Mouse (Mus musculus) intestine, postnatal 0 days (tissue): ENCODE data around the gene Ube2r2. TPM values are rescaled to one million over a fixed set of nuclear protein-coding genes. Genes with fewer than 3 reads are reported as not detected.

Experiments used
- ATAC-seq: fragments of 200-750 bp; cut with Nextera tagmentation; 2 replicates; pipeline ENCODE4 v1.8.0; 2017; ENCODE audit warnings: mild to moderate bottlenecking, moderate TSS enrichment, moderate library complexity
- H3K27ac ChIP-seq: fragments of 300-500 bp; sonication (generic); 2 replicates; pipeline ENCODE4 v1.5.1; 2014; ENCODE audit warnings: mild to moderate bottlenecking, low read depth, low read length, moderate library complexity
- H3K27me3 ChIP-seq: fragments of 300-500 bp; sonication (generic); replicated peaks from 2 replicates; pipeline ENCODE4 v1.6.1; 2014; ENCODE audit warnings: low read length, mixed read lengths; ENCODE audit not compliant: control insufficient read depth, insufficient read depth
- H3K36me3 ChIP-seq: fragments of 300-500 bp; sonication (generic); 2 replicates; pipeline ENCODE4 v1.6.1; 2014; ENCODE audit warnings: mild to moderate bottlenecking, moderate library complexity; ENCODE audit not compliant: control insufficient read depth, insufficient read depth
- H3K4me1 ChIP-seq: fragments of 300-500 bp; sonication (generic); replicated peaks from 2 replicates; pipeline ENCODE4 v1.6.1; 2014; ENCODE audit warnings: antibody characterized with exemption, low read length, mixed read lengths; ENCODE audit not compliant: control insufficient read depth, insufficient read depth
- H3K4me2 ChIP-seq: fragments of 300-500 bp; sonication (generic); replicated peaks from 2 replicates; pipeline ENCODE4 v1.6.1; 2014; ENCODE audit warnings: low read depth, mild to moderate bottlenecking, moderate library complexity
- H3K4me3 ChIP-seq: fragments of 300-500 bp; sonication (generic); 2 replicates; pipeline ENCODE4 v1.5.1; 2014; ENCODE audit warnings: low read depth, low read length
- H3K9ac ChIP-seq: fragments of 300-500 bp; sonication (generic); 2 replicates; pipeline ENCODE4 v1.6.1; 2014; ENCODE audit warnings: mild to moderate bottlenecking, low read depth, low read length
- H3K9me3 ChIP-seq: fragments of 300-500 bp; sonication (generic); 2 replicates; pipeline ENCODE4 v1.6.1; 2016; ENCODE audit warnings: mixed run types; ENCODE audit not compliant: control insufficient read depth
- CTCF ChIP-seq: sonication (generic); IDR thresholded peaks from 2 replicates; pipeline ENCODE4 v1.5.1; 2016; ENCODE audit warnings: low read depth, mild to moderate bottlenecking, control low read depth, antibody characterized with exemption, moderate library complexity
- WGBS: fragments of 180-500 bp; shearing (Covaris S2); extraction: QIAGEN DNeasy Blood & Tissue Kit; methylation state at CpG from one replicate; pipeline ENCODE4 v1.1.7; 2014; 5-methylcytosine and 5-hydroxymethylcytosine counted together
- polyA plus RNA-seq: library from polyadenylated mRNA; unstranded; fragments of >200 nt; fragmentation: Nextera tagmentation; extraction: Ambion mirVana; gene quantifications from 2 replicates; pipeline ENCODE4 v1.2.1, GENCODE M21; 2015

Ube2r2 gene
- polyA plus RNA-seq, 1 experiment from 2014 or later: 64.5 TPM

GRCm38 (mm10) chr4:41140174-41140875, 4.8 kb downstream of the Ube2r2 start:
- no peaks in the 10 kb centered on the region for H3K27me3 ChIP-seq
- no peak overlapping the region for H3K4me3 ChIP-seq
- H3K4me2 ChIP-seq: no peak overlapping the region
- H3K36me3 ChIP-seq: 0 out of 2 replicates have a peak, but pooled peaks cover 5% of the 10 kb centered on the region
- 86% methylated on average over 6 of the region's 6 CpGs for WGBS
- no peak overlapping the region for H3K27ac ChIP-seq
- no peak for TF ChIP-seq CTCF
- ATAC-seq: no peak
- H3K9me3 ChIP-seq: no peaks in the 10 kb centered on the region
- no peak overlapping the region for H3K9ac ChIP-seq
- no peaks in the 10 kb centered on the region; the same call in 1 of the 2 replicates for H3K4me1 ChIP-seq

GRCm38 (mm10) chr4:41142601-41143000, 7.1 kb downstream of the Ube2r2 start:
- Histone ChIP-seq H3K4me3 (no peak overlapping the region), H3K27me3 (no peaks in the 10 kb centered on the region), H3K4me1 (no peaks in the 10 kb centered on the region), H3K4me2 (no peak overlapping the region), H3K9me3 (no peaks in the 10 kb centered on the region), H3K9ac (no peak overlapping the region), H3K27ac (no peak overlapping the region), H3K36me3 (0 out of 2 replicates have a peak, but pooled peaks cover 5% of the 10 kb centered on the region)
- no peak for TF ChIP-seq CTCF
- no peak for ATAC-seq
- WGBS: 83% methylated on average over 2 of the region's 2 CpGs

- Histone ChIP-seq H3K4me2 (no peak overlapping the region), H3K27me3 (no peaks in the 10 kb centered on the region), H3K4me3 (no peak overlapping the region), H3K4me1 (no peaks in the 10 kb centered on the region), H3K9me3 (no peaks in the 10 kb centered on the region), H3K27ac (no peak overlapping the region), H3K36me3 (no peaks in the 10 kb centered on the region), H3K9ac (no peak overlapping the region)
- ATAC-seq: no peak
- 83% methylated on average over 3 of the region's 3 CpGs for WGBS
- no peak for TF ChIP-seq CTCF
Observed at GRCm38 (mm10) chr4:41149891-41150290, 14.3 kb downstream of the Ube2r2 start.

GRCm38 (mm10) chr4:41151186-41151585, 15.6 kb downstream of the Ube2r2 start:
- Histone ChIP-seq H3K4me1 (no peaks in the 10 kb centered on the region), H3K27ac (no peak overlapping the region), H3K27me3 (no peaks in the 10 kb centered on the region), H3K9ac (no peak overlapping the region), H3K4me3 (no peak overlapping the region), H3K36me3 (no peaks in the 10 kb centered on the region), H3K9me3 (no peaks in the 10 kb centered on the region), H3K4me2 (no peak overlapping the region)
- no peak for TF ChIP-seq CTCF
- WGBS: 90% methylated on average over 7 of the region's 7 CpGs
- no peak for ATAC-seq

- H3K9ac ChIP-seq: no peak overlapping the region
- no peak for TF ChIP-seq CTCF
- no peaks in the 10 kb centered on the region for H3K27me3 ChIP-seq
- no peaks in the 10 kb centered on the region for H3K4me1 ChIP-seq
- H3K27ac ChIP-seq: no peak overlapping the region
- H3K9me3 ChIP-seq: no peaks in the 10 kb centered on the region
- no peaks in the 10 kb centered on the region for H3K36me3 ChIP-seq
- 67% methylated on average over 3 of the region's 3 CpGs for WGBS
- no peak overlapping the region for H3K4me3 ChIP-seq
- no peak for ATAC-seq
- no peak overlapping the region for H3K4me2 ChIP-seq
Observed at GRCm38 (mm10) chr4:41153146-41153545, 17.6 kb downstream of the Ube2r2 start.

GRCm38 (mm10) chr4:41156961-41157360, 21.4 kb downstream of the Ube2r2 start:
- Histone ChIP-seq H3K4me2 (no peak overlapping the region), H3K9ac (no peak overlapping the region), H3K4me1 (no peaks in the 10 kb centered on the region), H3K9me3 (no peaks in the 10 kb centered on the region), H3K36me3 (no peaks in the 10 kb centered on the region), H3K4me3 (no peak overlapping the region), H3K27me3 (no peaks in the 10 kb centered on the region), H3K27ac (no peak overlapping the region)
- no peak for TF ChIP-seq CTCF
- ATAC-seq: no peak
- WGBS: 59% methylated on average over 9 of the region's 9 CpGs
